Mouse (Mus musculus): ENCODE data around the gene Sox6. TPM values are rescaled to one million over a fixed set of nuclear protein-coding genes. Genes with fewer than 3 reads are reported as not detected.

Sox6 gene
- total and polyA plus RNA-seq, 3 experiments = 0.09 to 1.3 (median 0.90) TPM

DNA sequence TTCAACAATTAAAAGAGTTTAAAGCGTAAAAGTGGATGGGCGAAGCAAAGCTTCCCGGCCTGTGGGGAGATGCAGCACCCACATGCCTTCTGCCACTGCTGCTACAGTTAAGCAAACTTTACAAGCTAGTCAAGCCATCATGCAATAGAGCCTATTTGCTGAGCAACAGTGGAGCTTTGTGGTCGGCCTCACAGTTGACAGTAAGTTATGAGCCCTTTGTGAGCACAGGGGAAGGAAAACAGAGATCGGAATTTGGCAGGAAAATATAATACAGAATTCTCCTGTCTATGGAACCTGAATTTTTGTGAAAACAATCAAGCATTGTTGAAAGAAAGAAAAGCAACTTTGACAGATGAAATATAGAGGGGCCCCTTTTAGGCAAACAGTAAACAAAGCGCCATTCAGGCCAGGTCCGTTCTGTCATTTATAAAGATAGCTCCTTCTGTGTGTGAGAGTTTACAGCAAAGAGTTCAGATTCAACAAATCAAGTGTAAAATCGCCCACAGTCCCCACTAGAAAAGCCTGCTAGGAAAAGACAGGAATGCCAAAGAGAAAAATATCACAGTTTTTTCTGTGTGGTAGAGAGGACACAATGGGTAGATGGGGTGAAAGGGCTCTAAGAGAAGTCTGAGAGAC lies 213.9 kb downstream of the Sox6 start:
- Histone ChIP-seq H3K4me1 (ENCODE audit: control insufficient read depth in 1 of 2, insufficient read depth in 2 of 2) (no peaks in the 10 kb centered on the region), H3K4me3 (replicated peaks in 1 of 3; ENCODE audit: low read depth in 2 of 3, low read length in 2 of 3, poor library complexity in 1 of 3) (no peak overlapping the region), H3K79me2 (replicated peaks; ENCODE audit: control insufficient read depth, extremely low read depth, insufficient read depth, poor library complexity, severe bottlenecking) (no peaks in the 10 kb centered on the region), H3K27ac (ENCODE audit: insufficient read depth, low read depth) (no peak overlapping the region), H3K36me3 (replicated peaks in 1 of 2; ENCODE audit: control insufficient read depth in 1 of 2, insufficient read depth in 1 of 2, low read length in 1 of 2) (no peaks in the 10 kb centered on the region), H3K9me3 (replicated peaks; ENCODE audit: low read length) (no peaks in the 10 kb centered on the region), H3K4me2 (ENCODE audit: insufficient read depth, low read depth, poor library complexity, severe bottlenecking) (no peak overlapping the region), H3K27me3 (replicated peaks) (no peaks in the 10 kb centered on the region), H3K9ac (ENCODE audit: insufficient read depth, low read depth) (no peak overlapping the region)
- dilution Hi-C loops (cut with MboI; ENCODE audit: extremely low pct_ligation_motif_present, extremely low pct_unique_long_range_greater_than_20kb, low sequenced_read_pairs) (no loop called here), in situ Hi-C loops (cut with MboI; ENCODE audit: low pct_ligation_motif_present, low pct_unique_long_range_greater_than_20kb, low sequenced_read_pairs) (no loop called here)
- TF ChIP-seq CHD1 (IDR thresholded peaks at IDR 0.05; ENCODE audit: low read depth, low read length) (no peak), TBP (conservative IDR thresholded peaks at IDR 0.05; ENCODE audit: low read depth, low read length) (no peak), HCFC1 (IDR thresholded peaks at IDR 0.05; ENCODE audit: low read depth, low read length) (no peak), USF1 (IDR thresholded peaks at IDR 0.05; ENCODE audit: low read depth, low read length) (no peak), MAZ (IDR thresholded peaks at IDR 0.05; ENCODE audit: low read depth, low read length) (no peak), GABPA (IDR thresholded peaks at IDR 0.05; ENCODE audit: insufficient replicate concordance, low read depth, low read length) (no peak), SIN3A (IDR thresholded peaks at IDR 0.05; ENCODE audit: low read length) (no peak), CHD2 (IDR thresholded peaks at IDR 0.05; ENCODE audit: low read length) (no peak), RAD21 (IDR thresholded peaks at IDR 0.05; ENCODE audit: low read depth, low read length) (no peak), MAX (IDR thresholded peaks at IDR 0.05; ENCODE audit: low read length) (no peak), JUND (conservative IDR thresholded peaks at IDR 0.05; ENCODE audit: low read depth, low read length) (no peak)
- no peak for DNase-seq (ENCODE audit: extremely low read depth)

DNA sequence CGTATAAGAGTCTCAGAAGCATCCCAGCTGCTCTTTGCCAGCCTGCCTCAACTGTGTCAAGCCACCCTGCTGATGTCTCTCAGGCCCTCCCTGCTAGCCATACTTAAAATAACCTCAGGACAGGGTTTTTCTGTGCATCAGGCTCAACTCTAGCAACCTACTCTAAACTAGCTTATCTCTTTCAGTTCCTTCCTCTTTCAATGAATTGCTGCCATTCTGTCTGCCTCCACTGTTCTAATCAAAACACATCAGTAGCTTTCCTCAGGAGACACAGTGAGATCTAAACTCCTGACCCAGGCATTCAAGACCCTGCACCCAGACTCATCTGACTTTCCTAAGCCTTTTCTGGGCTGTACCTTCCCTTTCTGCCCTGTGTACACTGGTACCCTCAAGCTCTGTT lies 219.5 kb downstream of the Sox6 start:
- no peak for DNase-seq (ENCODE audit: extremely low read depth)
- H3K27ac ChIP-seq (ENCODE audit: insufficient read depth, low read depth) = no peak overlapping the region
- H3K9ac ChIP-seq (ENCODE audit: insufficient read depth, low read depth) = no peak overlapping the region
- H3K79me2 ChIP-seq (replicated peaks; ENCODE audit: control insufficient read depth, extremely low read depth, insufficient read depth, poor library complexity, severe bottlenecking) = no peaks in the 10 kb centered on the region
- H3K27me3 ChIP-seq (replicated peaks) = no peaks in the 10 kb centered on the region
- in situ Hi-C loops (cut with MboI; ENCODE audit: low pct_ligation_motif_present, low pct_unique_long_range_greater_than_20kb, low sequenced_read_pairs) = no loop called here
- H3K4me3 ChIP-seq (replicated peaks in 1 of 3; ENCODE audit: low read depth in 2 of 3, low read length in 2 of 3, poor library complexity in 1 of 3) = no peak overlapping the region
- H3K9me3 ChIP-seq (replicated peaks; ENCODE audit: low read length) = no peaks in the 10 kb centered on the region
- dilution Hi-C loops (cut with MboI; ENCODE audit: extremely low pct_ligation_motif_present, extremely low pct_unique_long_range_greater_than_20kb, low sequenced_read_pairs) = no loop called here
- no peaks in the 10 kb centered on the region for H3K36me3 ChIP-seq (replicated peaks in 1 of 2; ENCODE audit: control insufficient read depth in 1 of 2, insufficient read depth in 1 of 2, low read length in 1 of 2)
- H3K4me2 ChIP-seq (ENCODE audit: insufficient read depth, low read depth, poor library complexity, severe bottlenecking) = no peak overlapping the region
- H3K4me1 ChIP-seq (ENCODE audit: control insufficient read depth in 1 of 2, insufficient read depth in 2 of 2) = no peaks in the 10 kb centered on the region
- no peak for TF ChIP-seq IRF4 (IDR thresholded peaks at IDR 0.05; ENCODE audit: low read depth, low read length)
- no peak for TF ChIP-seq NRF1 (IDR thresholded peaks at IDR 0.05; ENCODE audit: low read depth, low read length)
- no peak for TF ChIP-seq TBP (conservative IDR thresholded peaks at IDR 0.05; ENCODE audit: low read depth, low read length)
- no peak for TF ChIP-seq MAFK (IDR thresholded peaks at IDR 0.05; ENCODE audit: insufficient replicate concordance, low read length)
- TF ChIP-seq EP300 (IDR thresholded peaks at IDR 0.05; ENCODE audit: low read length) = no peak
- no peak for TF ChIP-seq ZMIZ1 (IDR thresholded peaks at IDR 0.05; ENCODE audit: low read depth, low read length)
- TF ChIP-seq CHD2 (IDR thresholded peaks at IDR 0.05; ENCODE audit: low read length) = no peak
- TF ChIP-seq JUND (conservative IDR thresholded peaks at IDR 0.05; ENCODE audit: low read depth, low read length) = no peak
- TF ChIP-seq ZNF384 (IDR thresholded peaks at IDR 0.05; ENCODE audit: low read depth, low read length) = no peak
